Mouse (Mus musculus) cerebellum, adult 9-10 months (tissue): ENCODE measurements around the gene H2-DMa.

Source experiments
- DNase-seq: peaks from one replicate; pipeline ENCODE4 v3.0.0; 2022

The H2-DMa gene

DNA sequence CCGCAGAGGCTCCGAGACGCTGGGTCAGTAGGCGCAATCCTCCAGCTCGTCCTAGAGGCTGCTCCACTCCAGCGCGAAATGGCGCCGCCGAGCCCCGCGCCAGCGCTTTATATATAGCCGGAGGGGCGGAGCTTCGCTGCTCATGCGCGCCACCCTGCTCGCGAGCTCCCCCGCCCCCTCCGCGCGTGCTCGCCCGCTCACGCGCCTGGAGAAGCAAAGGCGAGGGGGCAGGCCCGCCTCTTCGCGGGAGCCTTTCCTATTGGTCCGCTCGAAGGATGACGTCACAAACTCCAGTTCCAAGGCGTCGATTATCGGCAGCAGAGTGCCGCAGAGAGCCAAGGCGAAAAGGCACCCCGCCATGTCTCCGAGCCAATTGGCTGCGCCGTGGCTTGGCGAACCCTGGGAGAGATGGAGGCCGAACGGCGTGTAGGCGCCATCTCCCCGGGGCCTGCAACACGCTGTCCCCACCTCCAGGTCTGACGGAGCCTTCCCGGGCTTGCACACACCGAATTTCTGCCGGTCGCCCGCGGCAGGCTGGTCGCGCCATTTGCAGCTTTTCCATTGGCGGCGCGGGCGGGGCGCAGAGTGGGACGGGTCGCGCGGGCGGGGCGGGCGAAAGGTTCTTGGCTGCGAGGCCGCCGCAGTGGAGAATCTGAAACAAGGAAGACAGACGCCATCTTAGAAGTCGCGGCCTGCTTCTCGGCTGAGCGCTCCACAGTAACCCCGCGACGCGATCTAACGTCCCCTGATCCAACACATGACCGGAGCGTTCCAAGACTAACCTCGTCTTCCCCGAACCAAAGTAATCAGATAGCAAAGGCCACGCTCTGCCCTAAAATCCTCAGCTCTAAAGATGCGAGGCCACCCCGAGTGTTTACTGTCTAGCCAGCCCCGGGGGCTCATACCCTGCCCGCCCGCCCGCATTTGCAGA is at the start of gene H2-DMa:
Gene H2-DMa, plus strand, starts transcription at position 293 of the 931 bp plus-strand sequence.
- DNase-seq, result peak; percentile 100

DNA sequence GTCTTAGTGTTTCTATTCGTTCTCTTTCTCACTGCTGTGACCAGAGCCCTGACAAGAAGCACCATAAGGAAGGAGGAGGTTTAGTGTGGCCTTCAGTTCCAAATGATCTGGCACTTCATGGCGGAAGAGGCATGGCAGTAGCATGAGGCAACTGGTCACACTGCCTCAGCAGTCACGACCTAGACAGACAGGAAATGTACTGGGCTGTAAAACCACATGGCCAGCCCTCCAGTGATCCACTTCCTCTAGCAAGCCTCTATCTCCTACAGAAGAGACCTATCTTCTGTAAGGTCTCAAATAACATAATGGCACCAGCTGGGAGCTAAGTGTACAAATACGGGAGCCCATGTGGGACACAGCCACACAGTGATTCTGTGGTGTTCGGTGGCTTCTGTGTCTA is 47.2 kb upstream of the H2-DMa start:
- DNase-seq, result no peak

DNA sequence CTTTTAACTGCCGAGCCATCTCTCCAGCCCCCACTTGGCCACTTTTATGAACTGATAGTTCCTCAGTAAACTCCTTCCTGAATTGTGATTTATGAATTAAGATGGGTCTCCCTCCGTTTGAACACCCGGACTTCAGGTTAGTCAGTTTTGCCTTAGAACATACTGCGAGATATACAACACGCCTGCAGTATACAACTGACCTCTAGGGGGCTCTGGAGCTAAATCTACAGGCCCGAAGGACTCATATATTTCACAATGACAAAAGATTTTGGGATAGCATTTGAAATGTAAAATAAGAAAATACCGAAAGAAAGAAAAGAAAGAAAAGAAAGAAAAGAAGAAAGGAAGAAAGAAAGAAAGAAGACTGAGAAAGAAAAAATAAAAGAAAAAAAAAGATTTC is 44.1 kb upstream of the H2-DMa start:
- DNase-seq, result peak; percentile 68

DNA sequence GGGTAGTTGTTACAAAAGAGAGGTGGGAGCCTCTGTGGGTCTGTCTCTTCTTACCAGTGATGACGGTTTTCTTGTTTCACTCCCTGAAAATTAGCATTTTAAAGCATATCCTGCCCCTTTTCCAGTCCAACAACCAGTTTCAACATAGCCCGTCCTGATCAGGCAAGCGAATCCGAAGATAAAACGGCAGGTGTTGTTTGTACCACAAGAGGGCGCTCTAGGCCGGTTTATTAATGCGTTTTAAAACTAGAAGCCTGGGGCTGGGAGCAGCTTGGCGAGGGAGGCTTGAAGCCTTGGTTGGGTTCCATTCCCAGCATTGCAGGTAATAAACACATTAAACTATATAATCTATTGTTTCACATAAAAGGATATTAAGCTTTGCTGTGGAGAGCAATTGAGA is 41.8 kb upstream of the H2-DMa start:
- peak; percentile 58 for DNase-seq

DNA sequence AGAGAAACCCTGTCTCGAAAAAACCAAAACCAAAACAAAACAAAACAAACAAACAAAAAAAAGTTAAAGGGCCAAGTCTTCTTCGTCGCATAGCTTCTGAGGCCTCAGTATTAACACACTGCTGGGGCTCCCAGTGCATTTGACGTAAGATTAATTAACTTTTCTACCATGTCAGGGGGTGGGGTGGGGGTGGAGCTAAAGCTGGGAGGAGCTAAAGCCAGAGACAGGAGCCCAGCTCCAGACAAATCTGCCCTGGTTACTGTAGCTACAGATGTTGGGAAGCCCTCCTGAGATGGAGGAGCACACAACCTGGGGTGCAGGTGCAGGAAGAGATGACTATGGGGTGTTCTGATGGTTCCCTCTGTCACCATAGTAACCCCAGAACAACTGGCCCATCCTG is 41.2 kb upstream of the H2-DMa start:
- DNase-seq, result no peak

DNA sequence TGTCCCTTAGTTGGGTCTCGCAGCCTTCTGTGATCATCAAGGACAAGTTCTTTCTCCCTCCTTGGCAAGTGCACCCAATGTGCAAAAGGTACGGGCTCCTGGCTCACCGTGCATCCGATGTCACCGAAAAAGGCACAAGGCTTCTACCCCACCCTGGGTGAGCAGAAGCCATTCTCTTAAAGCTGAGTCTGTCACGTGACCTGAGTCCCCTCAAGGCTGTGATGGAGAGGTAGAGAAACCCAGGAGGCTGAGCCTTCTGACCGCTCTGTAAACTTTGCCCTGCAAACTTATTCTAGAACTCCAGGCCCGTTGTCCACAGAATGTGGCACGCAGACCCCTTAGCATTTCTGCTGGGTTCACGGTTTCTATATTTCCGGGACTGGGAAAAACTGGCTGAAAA is 40.3 kb upstream of the H2-DMa start:
- DNase-seq, result no peak

DNA sequence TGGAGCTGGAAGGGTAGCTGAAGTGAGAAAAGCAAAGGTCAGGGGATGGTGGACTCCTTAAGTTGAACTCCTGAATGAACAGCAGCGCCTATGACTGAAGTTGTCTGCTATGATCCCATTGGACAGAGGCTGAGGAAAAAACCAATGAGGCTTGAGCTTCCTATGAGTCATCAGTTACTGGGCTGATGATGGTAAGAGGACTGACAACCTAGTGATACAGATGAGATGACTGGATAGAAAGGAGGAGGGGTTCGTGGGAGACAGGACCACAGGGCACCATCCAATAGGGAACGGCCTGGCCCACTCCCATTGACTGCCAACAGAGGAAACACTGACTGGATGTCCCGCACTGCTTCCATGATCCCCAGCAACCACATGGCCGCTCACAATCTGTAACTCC is 39.7 kb upstream of the H2-DMa start:
- peak; percentile 38 for DNase-seq

DNA sequence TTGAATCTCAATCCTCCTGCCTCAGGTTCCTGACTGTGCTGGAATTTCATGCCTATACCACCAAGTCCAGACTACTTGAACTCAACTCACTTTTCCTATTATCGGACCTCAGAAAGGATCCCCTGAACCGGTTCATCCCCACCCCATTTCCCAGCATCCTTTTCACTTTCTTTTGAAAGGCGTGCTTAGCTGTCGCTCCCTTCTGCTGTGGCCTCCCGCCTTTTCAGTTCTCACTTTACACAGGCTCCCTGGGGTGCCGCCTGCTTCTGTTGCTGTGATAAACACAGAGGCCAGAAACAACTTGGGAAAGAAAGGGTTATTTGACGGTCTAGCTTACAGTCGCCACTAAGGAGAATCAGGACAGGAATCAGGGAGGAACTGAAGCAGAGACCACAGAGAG is 36.2 kb upstream of the H2-DMa start:
- no peak for DNase-seq

DNA sequence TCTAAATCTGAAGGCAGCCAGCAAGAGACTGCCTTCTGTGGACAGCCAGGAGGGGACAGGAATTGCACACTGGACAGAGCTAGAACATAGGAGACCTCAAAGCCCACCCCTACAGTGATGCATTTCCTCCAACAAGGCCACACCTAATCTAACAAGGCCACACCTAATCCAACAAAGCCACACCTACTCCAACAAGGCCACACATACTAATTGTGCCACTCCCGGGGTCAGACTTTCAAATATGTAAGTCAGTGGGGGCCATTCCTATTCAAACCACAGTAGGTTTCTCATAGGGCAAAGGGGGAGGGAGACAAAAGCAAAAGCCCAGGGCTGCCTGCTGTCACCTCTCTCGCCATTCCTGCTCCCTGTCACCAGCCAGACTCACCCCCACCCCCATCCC is 32.0 kb upstream of the H2-DMa start:
- no peak for DNase-seq

DNA sequence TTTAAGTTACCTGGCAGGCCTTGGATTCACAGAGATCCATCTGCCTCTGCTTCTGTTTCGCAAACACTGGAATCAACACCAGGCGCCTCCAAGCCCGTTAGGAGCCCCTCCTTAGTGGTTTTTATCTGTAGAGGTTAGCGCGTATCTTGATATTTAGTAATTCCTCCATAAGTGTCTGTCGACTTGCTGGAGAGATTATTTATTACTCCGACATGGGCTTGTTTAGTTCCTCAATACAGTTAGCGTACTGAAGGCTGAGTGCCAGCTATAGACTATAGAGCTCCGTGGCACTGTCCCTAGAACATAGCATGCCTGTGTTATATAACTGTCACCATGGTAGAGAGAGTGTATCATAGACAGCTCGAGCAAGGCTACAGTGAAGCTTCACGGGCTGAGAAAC is 31.2 kb upstream of the H2-DMa start:
- DNase-seq, result no peak

DNA sequence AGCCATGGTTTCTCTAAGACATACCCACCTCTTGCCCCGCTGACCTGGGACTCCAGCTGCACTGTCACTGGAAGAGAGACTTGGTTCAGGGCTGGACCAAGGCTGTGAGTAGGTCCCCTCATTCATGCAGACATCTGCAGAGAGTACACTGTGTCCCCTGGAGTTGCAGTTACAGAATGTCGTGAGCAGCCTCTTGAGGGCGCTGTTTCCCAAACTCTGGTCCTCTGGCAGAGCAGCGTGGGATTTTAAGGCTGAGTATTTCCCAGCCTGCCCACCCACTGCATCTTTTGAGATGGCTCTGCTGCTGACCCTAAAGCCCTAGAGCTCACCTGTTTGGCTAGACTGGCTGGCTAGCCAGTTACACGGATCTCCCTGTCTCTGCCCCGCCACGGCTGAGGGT is 28.4 kb upstream of the H2-DMa start:
- no peak for DNase-seq

DNA sequence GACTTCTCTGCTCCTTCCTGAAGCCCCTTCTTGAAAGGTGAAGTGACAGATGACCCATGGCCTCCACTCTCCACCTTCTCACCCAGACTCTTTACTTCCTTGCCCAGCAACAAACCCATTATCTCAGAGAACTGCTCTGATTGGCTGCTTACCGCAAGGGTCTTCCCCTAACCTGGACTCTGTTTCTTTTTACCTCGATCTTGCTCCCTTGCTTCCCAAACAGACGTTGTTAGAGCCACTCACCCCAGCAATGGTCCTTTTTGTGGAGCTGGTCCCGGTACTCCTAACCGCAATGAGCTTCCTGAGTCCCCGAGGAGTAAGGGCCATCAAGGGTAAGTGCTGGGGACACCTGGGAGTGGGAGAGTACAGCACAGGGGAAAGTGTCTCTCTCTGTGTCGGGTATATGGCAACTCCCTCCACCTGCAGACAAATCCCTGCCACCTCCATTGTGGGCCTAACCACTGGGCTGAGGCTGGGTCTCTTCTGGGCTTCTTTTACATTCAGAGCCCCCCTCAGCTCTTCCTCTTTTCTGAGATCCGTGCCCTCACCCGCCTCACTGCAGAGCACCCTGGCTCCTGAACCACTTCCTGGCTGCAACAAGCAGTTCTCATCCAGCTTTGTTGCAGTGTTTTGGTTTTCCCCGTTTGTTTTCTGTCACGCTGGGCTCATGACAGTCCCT is 27.0 kb upstream of the H2-DMa start, which contains the start of gene H2-Oa:
Gene H2-Oa, plus strand, starts transcription at position 144 of the 679 bp plus-strand sequence.
- DNase-seq, result no peak

DNA sequence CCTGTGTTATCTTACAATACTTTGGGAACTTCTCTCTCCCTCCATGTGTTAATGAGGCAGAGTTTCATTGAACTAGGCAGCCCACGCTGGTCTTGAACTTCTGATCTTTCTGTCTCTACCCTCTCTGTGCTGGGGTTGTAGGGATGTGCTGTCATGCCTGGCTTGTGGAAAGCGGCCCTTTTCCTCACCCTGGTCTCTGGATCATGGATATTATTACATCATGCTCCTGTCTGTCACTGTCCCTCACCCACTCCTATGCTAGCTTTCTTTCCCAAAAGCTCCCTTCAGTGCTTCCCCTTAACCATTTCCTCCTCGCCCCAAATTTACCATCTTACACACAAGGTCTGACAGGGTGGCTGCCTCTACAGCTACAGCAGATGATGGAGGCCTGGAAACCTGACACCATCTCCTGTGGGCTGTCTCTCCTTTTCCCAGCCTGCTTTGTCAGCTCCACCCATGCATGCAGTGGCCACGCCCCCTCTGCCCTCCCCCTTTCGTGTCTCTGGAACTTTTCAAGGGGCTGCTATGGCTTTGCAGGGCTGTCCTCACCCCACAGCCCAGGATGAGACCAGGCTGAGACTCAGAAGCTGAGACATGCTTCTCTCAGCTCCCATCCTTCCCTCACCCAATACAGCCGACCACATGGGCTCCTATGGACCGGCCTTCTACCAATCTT is 26.0 kb upstream of the H2-DMa start:
- DNase-seq, result no peak

DNA sequence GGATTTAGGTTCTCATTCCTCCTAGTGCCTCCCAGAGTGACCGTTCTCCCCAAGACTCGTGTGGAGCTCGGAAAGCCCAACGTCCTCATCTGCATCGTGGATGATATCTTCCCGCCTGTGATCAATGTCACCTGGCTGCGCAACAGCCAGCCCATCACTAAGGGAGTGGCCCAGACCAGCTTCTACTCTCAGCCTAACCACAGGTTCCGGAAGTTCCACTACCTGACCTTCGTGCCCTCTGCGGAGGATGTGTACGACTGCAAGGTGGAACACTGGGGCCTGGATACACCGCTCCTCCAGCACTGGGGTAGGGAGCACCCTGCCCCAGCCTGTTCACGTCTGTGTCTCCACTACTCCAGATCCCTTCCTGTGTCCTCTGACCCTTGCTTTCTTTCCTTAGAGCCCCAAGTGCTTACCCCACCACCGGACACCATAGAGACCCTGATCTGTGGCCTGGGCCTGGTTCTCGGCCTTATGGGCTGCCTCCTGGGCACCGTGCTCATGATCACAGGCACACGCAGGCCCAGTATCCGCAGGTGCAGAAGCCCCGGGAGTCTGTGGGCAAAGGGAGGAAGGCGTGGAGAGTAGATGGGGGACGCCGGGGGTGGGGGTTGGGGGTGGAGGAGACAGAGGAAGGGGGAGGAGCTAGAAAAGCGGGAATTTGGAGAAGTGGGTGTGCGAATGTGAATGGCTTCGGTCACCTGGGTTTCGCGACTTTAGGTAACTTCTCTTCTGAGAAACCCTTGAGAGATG is 24.9 kb upstream of the H2-DMa start:
- DNase-seq, result no peak

DNA sequence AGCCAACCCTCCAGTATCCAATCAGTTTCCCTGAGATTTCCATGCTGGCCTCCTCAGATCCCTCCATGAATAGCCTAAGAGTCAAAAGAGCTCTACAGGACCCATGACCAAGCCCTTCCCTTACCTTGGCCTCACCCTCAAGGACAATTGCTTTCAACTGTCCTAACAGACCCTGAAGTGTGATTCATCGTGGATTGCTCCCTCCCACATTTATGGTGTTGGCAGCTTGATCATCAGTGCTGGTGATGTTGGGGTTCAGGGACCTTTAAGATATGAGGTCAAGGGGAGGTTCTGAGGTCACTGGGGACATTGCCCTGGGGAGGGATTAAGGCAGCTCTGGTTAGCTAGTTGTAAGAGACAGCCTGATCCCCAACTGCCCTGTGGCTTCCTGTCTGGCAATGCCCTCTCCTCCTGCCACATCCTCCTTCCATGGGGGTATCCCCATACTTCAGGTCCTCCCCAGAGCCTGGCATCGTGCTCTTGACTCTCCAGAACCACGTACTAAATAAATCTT is 22.8 kb upstream of the H2-DMa start:
- no peak for DNase-seq

DNA sequence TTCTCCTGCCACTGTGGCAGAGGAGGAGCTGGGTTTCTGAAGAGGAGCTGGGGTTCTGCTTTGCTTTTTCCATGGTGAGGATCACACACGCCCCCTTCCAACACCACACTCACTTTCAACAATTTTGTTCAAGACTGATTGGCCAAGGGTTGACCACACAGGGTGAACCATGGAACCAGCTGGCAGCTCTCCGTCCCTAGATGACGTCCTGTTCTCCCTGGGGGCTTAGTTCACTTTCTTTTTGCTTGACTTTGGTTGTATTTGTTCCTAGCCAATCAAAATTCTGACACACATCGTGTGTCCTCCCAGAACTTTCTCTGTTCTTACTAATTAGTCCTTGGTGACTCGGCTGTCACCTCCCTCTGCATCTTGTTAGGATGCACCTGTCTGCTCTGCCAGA is 22.1 kb upstream of the H2-DMa start:
- no peak for DNase-seq

DNA sequence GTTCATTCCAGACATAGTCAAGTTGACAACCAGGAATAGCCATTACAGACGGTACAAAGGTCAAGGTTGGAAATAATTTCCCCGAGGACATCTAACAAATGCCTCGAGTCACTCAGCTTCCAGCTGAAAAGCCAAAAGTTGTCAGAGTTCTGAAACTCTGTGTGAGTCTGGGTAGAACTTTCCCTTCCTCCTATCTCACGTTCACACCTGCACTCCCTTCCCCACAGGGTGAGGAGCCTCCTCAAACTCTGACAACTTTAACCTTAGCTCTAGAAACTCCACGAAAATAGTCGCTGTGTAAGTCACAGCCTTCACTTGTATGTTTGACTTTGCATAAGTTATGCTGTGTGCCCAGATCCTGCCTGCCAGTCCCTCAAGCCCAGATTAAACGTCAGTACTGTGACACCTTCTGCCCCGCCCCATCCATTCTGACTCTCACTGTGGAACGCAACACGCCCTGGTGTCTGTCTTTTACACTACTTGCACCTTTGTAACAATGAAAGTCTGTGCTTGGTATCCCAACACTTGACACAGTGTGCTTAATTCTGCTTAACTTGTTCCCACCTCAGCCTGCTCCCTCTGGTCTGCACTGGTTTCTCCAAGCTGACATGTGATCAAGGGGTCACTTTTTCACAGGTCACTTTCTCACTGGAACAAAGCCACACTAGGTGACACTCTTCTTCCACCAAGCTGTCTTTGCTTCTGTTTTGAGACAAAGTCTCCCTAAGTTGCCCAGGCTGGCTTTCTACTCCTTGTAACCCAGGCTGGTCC is 20.4 kb upstream of the H2-DMa start:
- DNase-seq, result no peak

DNA sequence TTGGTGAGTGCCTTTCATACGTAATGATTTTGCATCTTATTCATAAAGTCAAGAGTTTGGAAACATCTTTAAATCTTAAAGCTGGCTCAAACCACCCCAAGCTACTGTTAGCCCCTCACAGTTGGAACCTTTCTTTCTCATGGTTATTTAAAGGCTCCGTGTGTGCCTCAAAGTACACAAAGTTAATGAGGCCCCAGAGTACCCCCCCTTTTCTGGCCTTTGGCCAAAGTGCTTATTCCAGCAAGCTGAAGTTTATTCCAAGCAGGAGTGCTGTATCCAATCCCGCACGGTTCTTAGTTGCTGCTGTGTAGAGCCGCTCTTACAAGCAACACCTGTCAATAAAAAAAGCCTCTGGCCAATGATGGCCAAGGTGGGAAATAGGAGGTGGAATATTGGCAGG is 19.8 kb upstream of the H2-DMa start:
- DNase-seq, result no peak

DNA sequence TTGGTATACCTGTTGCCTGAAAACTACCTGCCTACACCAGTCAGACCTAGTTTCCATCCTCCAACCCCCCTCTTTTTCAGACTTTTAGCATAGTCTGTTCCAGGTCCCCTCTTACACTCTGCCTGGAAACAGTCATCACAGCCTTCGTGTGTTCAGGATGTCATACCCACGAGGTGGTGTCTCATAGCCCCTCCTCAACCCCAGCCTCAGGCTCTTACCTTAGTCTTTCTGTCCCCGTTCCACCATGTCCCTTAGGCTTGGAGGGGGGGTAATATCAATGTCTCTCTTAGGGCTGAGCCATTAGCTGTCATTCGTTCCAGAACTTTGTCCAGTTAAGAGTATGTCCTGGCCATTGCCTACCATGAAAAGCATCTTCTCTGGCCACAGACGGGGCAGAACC is 18.2 kb upstream of the H2-DMa start:
- DNase-seq, result no peak

DNA sequence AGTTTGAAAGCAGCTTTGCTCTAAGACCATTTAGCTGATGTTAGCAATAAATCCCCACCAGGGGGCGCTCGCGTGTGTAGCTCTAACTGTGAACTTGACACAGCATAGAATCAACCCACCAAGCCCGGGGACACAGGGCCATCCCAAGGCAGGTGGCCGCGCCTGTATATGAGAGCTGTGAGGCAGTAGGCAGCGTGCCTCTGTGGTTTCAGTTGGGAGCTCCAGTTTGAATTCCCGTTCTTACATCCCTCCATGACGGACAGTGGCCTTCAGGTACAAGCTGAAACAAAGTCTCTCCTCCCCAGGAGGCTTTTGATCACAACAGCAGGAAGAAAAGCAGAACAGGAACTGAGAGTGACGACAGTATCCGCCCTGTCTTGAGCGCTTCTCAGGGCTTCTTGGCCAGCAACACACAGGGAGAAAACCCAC is 17.7 kb upstream of the H2-DMa start:
- peak; percentile 92 for DNase-seq

DNA sequence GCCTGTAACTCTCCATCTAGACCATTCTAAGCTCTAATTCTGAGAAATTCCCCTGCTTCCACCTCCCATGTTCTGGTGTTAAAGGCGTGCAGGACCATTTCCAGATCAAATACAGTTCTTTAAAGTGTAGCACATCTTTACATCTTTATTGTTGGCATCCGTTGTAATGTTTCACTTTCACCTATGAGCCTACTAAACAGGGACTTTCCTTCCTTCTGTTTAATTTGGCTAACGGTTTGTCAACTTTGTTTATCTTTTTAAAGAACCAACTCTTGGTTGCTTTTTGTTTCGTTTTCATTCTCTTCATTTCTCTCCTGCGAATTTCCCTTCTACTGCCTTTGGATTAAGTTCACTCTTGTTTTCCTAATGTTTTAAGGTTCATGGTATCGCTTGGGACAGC is 16.5 kb upstream of the H2-DMa start:
- DNase-seq, result no peak

DNA sequence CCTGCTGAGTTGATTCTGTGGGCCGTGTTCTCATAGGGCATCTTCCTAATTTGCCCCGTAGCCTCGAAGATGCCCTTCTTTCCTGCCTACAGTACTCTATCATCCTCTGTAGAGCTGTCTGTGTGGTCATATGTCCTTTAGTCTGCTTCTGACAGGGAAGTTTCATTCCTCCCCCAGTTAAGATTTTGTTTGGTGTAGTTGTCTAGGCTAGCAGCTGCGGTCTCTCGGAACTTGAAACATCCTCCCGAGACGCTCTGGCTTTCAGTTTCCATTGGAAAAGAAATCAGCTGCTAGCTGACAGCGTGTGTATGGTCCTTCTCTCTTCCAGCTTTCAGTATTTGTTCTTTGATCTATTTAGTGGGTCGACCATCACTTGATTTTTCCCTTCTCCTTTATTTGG is 14.5 kb upstream of the H2-DMa start:
- DNase-seq, result no peak
